Mouse (Mus musculus): ENCODE measurements around the gene Cer1. TPM values are rescaled to one million over a fixed set of nuclear protein-coding genes. Genes with fewer than 3 reads are reported as not detected.
A peak's percentile ranks its signal among the peaks of the same experiment; 100 is the strongest.

Cer1 gene
- polyA plus RNA-seq, 1 experiment, result not detected

DNA sequence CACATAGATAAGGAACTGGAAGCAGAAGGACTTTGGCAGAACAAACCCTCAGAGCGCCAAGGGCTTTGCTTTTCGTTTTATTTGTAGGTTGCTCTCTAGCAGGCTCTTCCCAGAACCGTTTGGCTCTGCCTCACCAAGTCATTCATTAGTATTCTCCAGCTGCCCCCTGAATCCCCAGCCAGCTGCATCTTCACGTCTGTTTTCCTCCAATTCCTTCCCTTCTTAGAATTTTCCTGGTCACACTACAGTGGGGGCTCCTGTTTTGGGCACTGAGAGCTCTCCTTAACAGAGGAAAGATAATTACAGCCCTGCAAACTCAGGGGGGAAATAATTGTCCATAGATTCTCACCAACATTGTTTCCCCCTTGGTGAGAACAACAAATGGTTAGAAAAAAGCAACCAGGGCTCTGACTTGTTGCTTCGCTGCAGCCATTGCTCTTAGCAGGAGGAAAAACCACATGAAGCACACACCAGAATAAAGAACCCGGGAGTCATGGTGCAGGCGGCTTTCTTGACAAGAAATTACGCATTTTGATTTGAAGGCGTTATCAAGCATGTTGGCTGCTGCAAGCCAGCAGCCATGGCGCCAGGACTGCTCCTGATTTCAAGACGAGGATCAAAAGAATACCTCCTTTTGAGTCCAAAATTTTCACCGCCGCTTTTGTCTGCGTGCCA lies 31.2 kb upstream of the Cer1 start:
- 17% methylated on average over 14 of the region's 14 CpGs for WGBS
- no peak overlapping the region for H3K27ac ChIP-seq (ENCODE audit: insufficient read depth, low read length)
- H3K27me3 ChIP-seq (ENCODE audit: control insufficient read depth, insufficient read depth, low read length), result no peaks in the 10 kb centered on the region
- TF ChIP-seq CTCF (IDR thresholded peaks at IDR 0.05; ENCODE audit: borderline replicate concordance, insufficient read depth, low read depth, low read length), result no peak
- peak overlapping the region; percentile 51 for H3K4me3 ChIP-seq (replicated peaks; ENCODE audit: insufficient read depth, low read depth, low read length)
- DNase-seq, result peak in 1 of 2 experiments; percentile 18
- no peaks in the 10 kb centered on the region for H3K4me1 ChIP-seq (ENCODE audit: control insufficient read depth, insufficient read depth, low read length)

DNA sequence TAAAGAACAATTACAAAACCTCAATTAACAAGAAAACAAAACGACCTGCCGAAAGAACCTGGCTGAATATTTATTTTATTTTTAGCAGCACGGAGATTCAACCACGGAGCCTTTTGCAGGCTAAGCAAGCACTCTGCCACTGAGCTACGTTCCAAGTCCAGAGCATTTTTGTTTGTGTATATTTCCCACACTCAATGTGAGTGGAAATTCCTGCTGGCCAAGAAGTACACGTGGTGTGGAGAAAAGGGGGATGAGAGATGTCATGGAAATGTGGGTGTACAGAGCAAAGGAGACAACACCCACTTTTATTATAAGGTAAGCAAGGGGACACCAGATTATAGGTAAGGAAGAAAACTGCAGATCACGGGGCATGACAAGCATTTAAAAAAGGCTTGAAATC lies 30.6 kb upstream of the Cer1 start:
- H3K4me3 ChIP-seq (replicated peaks; ENCODE audit: insufficient read depth, low read depth, low read length), result no peak overlapping the region
- WGBS, result 34% methylated on average over 7 of the region's 7 CpGs
- no peak for DNase-seq
- H3K27me3 ChIP-seq (ENCODE audit: control insufficient read depth, insufficient read depth, low read length), result no peaks in the 10 kb centered on the region
- H3K4me1 ChIP-seq (ENCODE audit: control insufficient read depth, insufficient read depth, low read length), result no peaks in the 10 kb centered on the region
- H3K27ac ChIP-seq (ENCODE audit: insufficient read depth, low read length), result no peak overlapping the region
- TF ChIP-seq CTCF (IDR thresholded peaks at IDR 0.05; ENCODE audit: borderline replicate concordance, insufficient read depth, low read depth, low read length) (no peak), POLR2A (IDR thresholded peaks at IDR 0.05; ENCODE audit: borderline replicate concordance, insufficient read depth, low read length) (no peak)

DNA sequence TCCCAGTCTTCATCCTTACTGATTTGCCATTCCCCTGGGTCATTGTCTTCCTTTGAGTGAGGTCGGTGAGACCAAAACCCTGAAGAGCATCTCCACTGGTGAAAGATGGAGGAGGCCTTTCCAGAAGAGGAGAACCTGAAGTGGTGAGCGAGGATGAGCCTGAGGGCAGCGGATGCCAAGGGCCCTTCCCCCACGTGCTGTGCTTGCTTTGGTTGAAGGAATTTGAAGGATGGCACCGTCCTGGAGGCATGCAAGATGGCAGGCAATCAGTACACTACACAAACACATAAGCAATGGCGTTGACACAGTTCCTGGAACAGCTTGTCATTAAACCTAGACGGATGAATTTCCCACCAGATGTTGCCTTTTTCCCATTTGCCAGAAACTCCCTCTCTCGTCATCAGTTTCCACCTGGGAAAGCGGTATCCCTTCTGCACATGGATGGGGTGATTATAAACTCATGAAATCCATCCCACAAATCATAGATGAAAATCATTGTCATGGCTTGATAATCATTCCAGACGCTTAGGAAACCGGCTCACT lies 29.7 kb upstream of the Cer1 start:
- Histone ChIP-seq H3K27ac (ENCODE audit: insufficient read depth, low read length) (no peak overlapping the region), H3K4me1 (ENCODE audit: control insufficient read depth, insufficient read depth, low read length) (no peaks in the 10 kb centered on the region), H3K4me3 (replicated peaks; ENCODE audit: insufficient read depth, low read depth, low read length) (no peak overlapping the region), H3K27me3 (ENCODE audit: control insufficient read depth, insufficient read depth, low read length) (no peaks in the 10 kb centered on the region)
- TF ChIP-seq POLR2A (IDR thresholded peaks at IDR 0.05; ENCODE audit: borderline replicate concordance, insufficient read depth, low read length) (no peak), CTCF (IDR thresholded peaks at IDR 0.05; ENCODE audit: borderline replicate concordance, insufficient read depth, low read depth, low read length) (no peak)
- 76% methylated on average over 11 of the region's 11 CpGs for WGBS
- no peak for DNase-seq

DNA sequence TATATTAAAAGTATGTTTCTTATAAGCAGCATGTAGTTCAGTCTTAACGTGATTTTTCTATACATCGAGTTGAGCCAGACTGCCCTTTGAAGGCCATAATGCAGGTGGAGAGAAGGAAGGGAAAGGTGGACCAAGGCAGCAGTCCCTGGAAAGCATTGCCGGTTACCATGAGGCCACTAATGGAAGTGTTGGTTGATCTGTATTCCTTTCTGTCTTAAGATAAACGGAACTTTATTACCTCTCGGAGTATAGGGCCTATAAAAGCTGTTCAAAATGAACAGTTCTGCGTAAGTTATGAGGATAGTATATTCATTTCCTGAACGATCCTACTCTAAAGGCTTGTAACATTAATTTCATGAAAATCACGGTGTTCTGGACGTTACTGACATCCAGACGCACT lies 10.3 kb upstream of the Cer1 start:
- no peaks in the 10 kb centered on the region for H3K4me1 ChIP-seq (ENCODE audit: control insufficient read depth, insufficient read depth, low read length)
- no peak for TF ChIP-seq POLR2A (IDR thresholded peaks at IDR 0.05; ENCODE audit: borderline replicate concordance, insufficient read depth, low read length)
- no peak for TF ChIP-seq CTCF (IDR thresholded peaks at IDR 0.05; ENCODE audit: borderline replicate concordance, insufficient read depth, low read depth, low read length)
- no peak overlapping the region for H3K27ac ChIP-seq (ENCODE audit: insufficient read depth, low read length)
- H3K4me3 ChIP-seq (replicated peaks; ENCODE audit: insufficient read depth, low read depth, low read length), result no peak overlapping the region
- 96% methylated on average over 10 of the region's 10 CpGs for WGBS
- DNase-seq, result no peak
- H3K27me3 ChIP-seq (ENCODE audit: control insufficient read depth, insufficient read depth, low read length), result no peaks in the 10 kb centered on the region

DNA sequence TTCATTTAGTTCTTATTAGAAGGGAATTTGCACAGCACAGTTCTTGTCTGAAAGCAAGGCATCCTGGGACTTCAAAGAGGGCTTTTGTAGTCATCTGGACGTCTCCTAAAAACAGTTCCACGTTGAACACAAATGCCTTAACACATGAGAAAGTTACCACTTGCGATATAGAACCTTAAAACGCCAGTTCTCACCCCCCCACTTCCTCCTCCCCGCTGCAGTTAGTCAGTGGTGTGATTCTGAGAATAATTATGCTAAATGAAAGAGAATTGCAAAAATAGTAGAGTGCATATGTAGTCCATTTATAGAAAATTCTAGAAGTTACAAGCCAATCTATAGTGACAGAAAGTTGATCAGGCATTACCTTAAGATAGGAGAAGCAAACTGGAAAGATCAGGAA lies 7.3 kb upstream of the Cer1 start:
- TF ChIP-seq POLR2A (IDR thresholded peaks at IDR 0.05; ENCODE audit: borderline replicate concordance, insufficient read depth, low read length) (no peak), CTCF (IDR thresholded peaks at IDR 0.05; ENCODE audit: borderline replicate concordance, insufficient read depth, low read depth, low read length) (no peak)
- Histone ChIP-seq H3K27me3 (ENCODE audit: control insufficient read depth, insufficient read depth, low read length) (no peaks in the 10 kb centered on the region), H3K4me3 (replicated peaks; ENCODE audit: insufficient read depth, low read depth, low read length) (no peak overlapping the region), H3K27ac (ENCODE audit: insufficient read depth, low read length) (no peak overlapping the region), H3K4me1 (ENCODE audit: control insufficient read depth, insufficient read depth, low read length) (no peaks in the 10 kb centered on the region)
- 87% methylated on average over 5 of the region's 5 CpGs for WGBS
- DNase-seq, result no peak

DNA sequence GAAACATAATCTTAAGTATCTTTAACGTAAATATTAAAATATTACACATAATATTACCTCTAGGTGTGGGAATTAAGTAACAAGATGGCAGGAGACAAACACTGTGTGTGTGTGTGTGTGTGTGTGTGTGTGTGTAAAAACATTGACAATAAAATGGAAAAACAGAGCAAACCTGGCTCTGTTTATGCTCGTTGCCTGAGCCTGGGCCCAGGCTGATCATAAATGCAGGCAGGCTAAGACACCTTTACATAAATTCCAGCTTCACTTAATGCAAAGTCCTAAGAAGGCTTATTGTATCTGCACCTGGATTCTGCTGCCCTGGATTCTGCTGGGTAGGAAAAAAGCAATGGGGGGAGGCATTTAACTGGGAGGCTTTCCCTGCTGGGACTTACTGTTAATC lies 6.6 kb upstream of the Cer1 start:
- no peaks in the 10 kb centered on the region for H3K27me3 ChIP-seq (ENCODE audit: control insufficient read depth, insufficient read depth, low read length)
- no peaks in the 10 kb centered on the region for H3K4me1 ChIP-seq (ENCODE audit: control insufficient read depth, insufficient read depth, low read length)
- TF ChIP-seq POLR2A (IDR thresholded peaks at IDR 0.05; ENCODE audit: borderline replicate concordance, insufficient read depth, low read length) (no peak), CTCF (IDR thresholded peaks at IDR 0.05; ENCODE audit: borderline replicate concordance, insufficient read depth, low read depth, low read length) (no peak)
- no peak overlapping the region for H3K27ac ChIP-seq (ENCODE audit: insufficient read depth, low read length)
- 87% methylated on average over 2 of the region's 2 CpGs for WGBS
- H3K4me3 ChIP-seq (replicated peaks; ENCODE audit: insufficient read depth, low read depth, low read length), result no peak overlapping the region
- no peak for DNase-seq

DNA sequence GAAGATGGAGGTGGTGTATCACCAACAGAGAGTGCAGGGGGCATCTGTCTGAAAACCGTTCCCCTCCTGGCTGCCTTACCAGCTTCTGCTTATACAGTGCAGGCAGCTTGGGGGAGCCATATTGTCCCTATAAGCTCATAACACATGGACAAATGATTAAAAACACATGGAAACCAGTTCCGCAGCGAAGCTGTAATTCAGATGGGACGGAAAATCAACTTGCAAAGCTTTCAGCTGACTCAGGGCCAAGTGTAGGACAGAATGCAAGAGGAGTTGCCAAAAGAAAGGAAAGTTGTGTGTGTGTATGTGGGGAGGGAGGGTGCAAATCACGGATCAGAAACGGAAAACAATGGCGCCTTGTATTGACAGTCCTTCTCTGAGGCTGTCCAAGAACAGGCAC lies 6.1 kb upstream of the Cer1 start:
- no peak for DNase-seq
- Histone ChIP-seq H3K4me1 (ENCODE audit: control insufficient read depth, insufficient read depth, low read length) (no peaks in the 10 kb centered on the region), H3K4me3 (replicated peaks; ENCODE audit: insufficient read depth, low read depth, low read length) (no peak overlapping the region), H3K27ac (ENCODE audit: insufficient read depth, low read length) (no peak overlapping the region), H3K27me3 (ENCODE audit: control insufficient read depth, insufficient read depth, low read length) (no peaks in the 10 kb centered on the region)
- WGBS, result 33% methylated on average over 7 of the region's 7 CpGs
- TF ChIP-seq POLR2A (IDR thresholded peaks at IDR 0.05; ENCODE audit: borderline replicate concordance, insufficient read depth, low read length) (no peak), CTCF (IDR thresholded peaks at IDR 0.05; ENCODE audit: borderline replicate concordance, insufficient read depth, low read depth, low read length) (no peak)

DNA sequence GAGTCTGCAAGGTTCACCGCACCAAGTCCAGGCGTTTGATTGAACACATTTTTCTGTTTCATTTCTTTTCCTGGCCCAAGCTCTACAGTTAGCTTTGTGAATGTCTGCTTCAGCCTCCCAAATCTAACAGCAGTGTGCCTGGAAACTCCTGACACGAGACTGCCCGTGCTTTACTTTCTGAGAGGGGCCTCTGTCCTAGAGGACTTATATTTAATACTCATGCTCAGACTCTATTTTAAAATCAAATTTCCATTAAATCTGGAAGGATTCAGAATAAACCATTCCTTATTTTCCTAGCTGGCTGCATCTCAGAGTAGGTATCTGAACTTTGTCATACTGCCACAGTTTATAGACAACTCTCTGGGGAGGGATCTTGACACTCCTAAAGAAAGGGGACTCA lies 5.6 kb upstream of the Cer1 start:
- TF ChIP-seq CTCF (IDR thresholded peaks at IDR 0.05; ENCODE audit: borderline replicate concordance, insufficient read depth, low read depth, low read length) (no peak), POLR2A (IDR thresholded peaks at IDR 0.05; ENCODE audit: borderline replicate concordance, insufficient read depth, low read length) (no peak)
- 73% methylated on average over 4 of the region's 4 CpGs for WGBS
- no peak for DNase-seq
- Histone ChIP-seq H3K4me3 (replicated peaks; ENCODE audit: insufficient read depth, low read depth, low read length) (no peak overlapping the region), H3K27ac (ENCODE audit: insufficient read depth, low read length) (no peak overlapping the region), H3K27me3 (ENCODE audit: control insufficient read depth, insufficient read depth, low read length) (no peaks in the 10 kb centered on the region), H3K4me1 (ENCODE audit: control insufficient read depth, insufficient read depth, low read length) (no peaks in the 10 kb centered on the region)

All from cerebellum, adult 2 months (tissue).